Mouse (Mus musculus) kidney, postnatal 14 days (tissue): ENCODE measurements around the gene Hmgb1.

Experiments used
- DNase-seq: peaks from one replicate; pipeline ENCODE4 v3.0.0; 2022; ENCODE audit warnings: mixed read lengths

The Hmgb1 gene

GRCm38 (mm10) chr5:149051571-149052420 is 132.5 kb downstream of the Hmgb1 start:
- DNase-seq: peak; percentile 91

GRCm38 (mm10) chr5:149051194-149051570 is 133.1 kb downstream of the Hmgb1 start:
- peak; percentile 76 for DNase-seq

GRCm38 (mm10) chr5:149050588-149051160 is 133.6 kb downstream of the Hmgb1 start:
- DNase-seq: no peak

GRCm38 (mm10) chr5:149049435-149049834 is 134.9 kb downstream of the Hmgb1 start:
- no peak for DNase-seq

- DNase-seq: no peak
Observed at GRCm38 (mm10) chr5:149048961-149049360, 135.3 kb downstream of the Hmgb1 start.

GRCm38 (mm10) chr5:149046650-149047049 is 137.6 kb downstream of the Hmgb1 start:
- no peak for DNase-seq

GRCm38 (mm10) chr5:149045470-149046085 is 138.7 kb downstream of the Hmgb1 start:
- DNase-seq: no peak

GRCm38 (mm10) chr5:149045054-149045453 is 139.2 kb downstream of the Hmgb1 start:
- no peak for DNase-seq

GRCm38 (mm10) chr5:149044067-149044466 is 140.2 kb downstream of the Hmgb1 start:
- no peak for DNase-seq

GRCm38 (mm10) chr5:149043240-149043639 is 141.0 kb downstream of the Hmgb1 start:
- no peak for DNase-seq

GRCm38 (mm10) chr5:149039825-149040224 is 144.5 kb downstream of the Hmgb1 start:
- DNase-seq: no peak

- peak; percentile 86 for DNase-seq
Observed at GRCm38 (mm10) chr5:149037729-149038128, 146.6 kb downstream of the Hmgb1 start.

GRCm38 (mm10) chr5:149036920-149037319 is 147.4 kb downstream of the Hmgb1 start:
- no peak for DNase-seq

GRCm38 (mm10) chr5:149032438-149032837 is 151.9 kb downstream of the Hmgb1 start:
- no peak for DNase-seq

- DNase-seq: peak; percentile 85
Observed at GRCm38 (mm10) chr5:149031199-149031750, 153.0 kb downstream of the Hmgb1 start.

GRCm38 (mm10) chr5:149030103-149030502 is 154.2 kb downstream of the Hmgb1 start:
- no peak for DNase-seq

GRCm38 (mm10) chr5:149028394-149028793 is 155.9 kb downstream of the Hmgb1 start:
- DNase-seq: no peak

- no peak for DNase-seq
Observed at GRCm38 (mm10) chr5:149027389-149027788, 156.9 kb downstream of the Hmgb1 start.

- peak; percentile 51 for DNase-seq
Observed at GRCm38 (mm10) chr5:149021120-149021519, 163.2 kb downstream of the Hmgb1 start.

- no peak for DNase-seq
Observed at GRCm38 (mm10) chr5:149020681-149021062, 163.6 kb downstream of the Hmgb1 start.

- DNase-seq: no peak
Observed at GRCm38 (mm10) chr5:149020059-149020680, 164.1 kb downstream of the Hmgb1 start.

GRCm38 (mm10) chr5:149017666-149018415 is 166.4 kb downstream of the Hmgb1 start:
- DNase-seq: no peak
